Mouse (Mus musculus): Measurements from ENCODE around the gene Rab30. TPM values are rescaled to one million over a fixed set of nuclear protein-coding genes. Genes with fewer than 3 reads are reported as not detected.

Gene Rab30
- polyA plus RNA-seq, 1 experiment from 2014 or later = 422 TPM

GRCm38 (mm10) chr7:92876066-92876465 is 134.7 kb downstream of the Rab30 start:
- Histone ChIP-seq H3K36me3 (ENCODE audit: control insufficient read depth, insufficient read depth) (no peaks in the 10 kb centered on the region), H3K4me1 (replicated peaks; ENCODE audit: control insufficient read depth, insufficient read depth, low read length) (0 out of 2 replicates have a peak, but pooled peaks cover 4% of the 10 kb centered on the region), H3K27ac (ENCODE audit: low read depth, low read length) (no peak overlapping the region), H3K9ac (ENCODE audit: low read depth, low read length) (no peak overlapping the region), H3K9me3 (ENCODE audit: control insufficient read depth) (no peaks in the 10 kb centered on the region), H3K27me3 (replicated peaks; ENCODE audit: control insufficient read depth, insufficient read depth, low read length) (no peaks in the 10 kb centered on the region), H3K4me3 (ENCODE audit: low read depth, low read length) (peak overlapping the region; percentile 54; the same call in 1 of the 2 replicates), H3K4me2 (replicated peaks; ENCODE audit: low read depth) (peak overlapping the region; percentile 77)
- 36% methylated on average over 3 of the region's 3 CpGs for WGBS
- no peak for ATAC-seq
- no peak for TF ChIP-seq CTCF (IDR thresholded peaks at IDR 0.05; ENCODE audit: low read depth)

GRCm38 (mm10) chr7:92876538-92876937 is 135.1 kb downstream of the Rab30 start:
- H3K9ac ChIP-seq (ENCODE audit: low read depth, low read length) = 0 out of 2 replicates have a peak overlapping the region, but pooled peaks have one; percentile 18
- no peaks in the 10 kb centered on the region for H3K27me3 ChIP-seq (replicated peaks; ENCODE audit: control insufficient read depth, insufficient read depth, low read length)
- TF ChIP-seq CTCF (IDR thresholded peaks at IDR 0.05; ENCODE audit: low read depth) = no peak
- H3K36me3 ChIP-seq (ENCODE audit: control insufficient read depth, insufficient read depth) = no peaks in the 10 kb centered on the region
- 0 out of 2 replicates have a peak overlapping the region, but pooled peaks have one; percentile 7 for H3K4me3 ChIP-seq (ENCODE audit: low read depth, low read length)
- 0 out of 2 replicates have a peak, but pooled peaks cover 4% of the 10 kb centered on the region for H3K4me1 ChIP-seq (replicated peaks; ENCODE audit: control insufficient read depth, insufficient read depth, low read length)
- H3K27ac ChIP-seq (ENCODE audit: low read depth, low read length) = peak overlapping the region; percentile 4; the same call in 1 of the 2 replicates
- H3K9me3 ChIP-seq (ENCODE audit: control insufficient read depth) = no peaks in the 10 kb centered on the region
- peak overlapping the region; percentile 77 for H3K4me2 ChIP-seq (replicated peaks; ENCODE audit: low read depth)
- WGBS = 28% methylated on average over 7 of the region's 7 CpGs
- ATAC-seq = no peak

GRCm38 (mm10) chr7:92878575-92879285 is 137.3 kb downstream of the Rab30 start:
- H3K4me3 ChIP-seq (ENCODE audit: low read depth, low read length) = no peak overlapping the region
- no peak for TF ChIP-seq CTCF (IDR thresholded peaks at IDR 0.05; ENCODE audit: low read depth)
- H3K9ac ChIP-seq (ENCODE audit: low read depth, low read length) = no peak overlapping the region
- H3K4me2 ChIP-seq (replicated peaks; ENCODE audit: low read depth) = no peak overlapping the region
- H3K27ac ChIP-seq (ENCODE audit: low read depth, low read length) = no peak overlapping the region
- 79% methylated on average over 7 of the region's 7 CpGs for WGBS
- H3K27me3 ChIP-seq (replicated peaks; ENCODE audit: control insufficient read depth, insufficient read depth, low read length) = no peaks in the 10 kb centered on the region
- ATAC-seq = no peak
- no peaks in the 10 kb centered on the region for H3K9me3 ChIP-seq (ENCODE audit: control insufficient read depth)
- no peaks in the 10 kb centered on the region for H3K36me3 ChIP-seq (ENCODE audit: control insufficient read depth, insufficient read depth)
- peaks cover 6% of the 10 kb centered on the region; the same call in 1 of the 2 replicates for H3K4me1 ChIP-seq (replicated peaks; ENCODE audit: control insufficient read depth, insufficient read depth, low read length)

- Histone ChIP-seq H3K27me3 (replicated peaks; ENCODE audit: control insufficient read depth, insufficient read depth, low read length) (no peaks in the 10 kb centered on the region), H3K4me3 (ENCODE audit: low read depth, low read length) (no peak overlapping the region), H3K27ac (ENCODE audit: low read depth, low read length) (no peak overlapping the region), H3K36me3 (ENCODE audit: control insufficient read depth, insufficient read depth) (no peaks in the 10 kb centered on the region), H3K9me3 (ENCODE audit: control insufficient read depth) (no peaks in the 10 kb centered on the region), H3K4me2 (replicated peaks; ENCODE audit: low read depth) (no peak overlapping the region), H3K4me1 (replicated peaks; ENCODE audit: control insufficient read depth, insufficient read depth, low read length) (peaks cover 4% of the 10 kb centered on the region), H3K9ac (ENCODE audit: low read depth, low read length) (no peak overlapping the region)
- TF ChIP-seq CTCF (IDR thresholded peaks at IDR 0.05; ENCODE audit: low read depth) = no peak
- WGBS = 87% methylated on average over 9 of the region's 9 CpGs
- ATAC-seq = no peak
Observed at GRCm38 (mm10) chr7:92883850-92884716, 142.7 kb downstream of the Rab30 start.

- Histone ChIP-seq H3K9me3 (ENCODE audit: control insufficient read depth) (no peaks in the 10 kb centered on the region), H3K4me2 (replicated peaks; ENCODE audit: low read depth) (0 out of 2 replicates have a peak overlapping the region, but pooled peaks have one; percentile 21), H3K4me1 (replicated peaks; ENCODE audit: control insufficient read depth, insufficient read depth, low read length) (peaks cover 4% of the 10 kb centered on the region), H3K4me3 (ENCODE audit: low read depth, low read length) (no peak overlapping the region), H3K9ac (ENCODE audit: low read depth, low read length) (no peak overlapping the region), H3K36me3 (ENCODE audit: control insufficient read depth, insufficient read depth) (no peaks in the 10 kb centered on the region), H3K27ac (ENCODE audit: low read depth, low read length) (no peak overlapping the region), H3K27me3 (replicated peaks; ENCODE audit: control insufficient read depth, insufficient read depth, low read length) (no peaks in the 10 kb centered on the region)
- peak; percentile 52; the same call in 1 of the 2 replicates for ATAC-seq
- no peak for TF ChIP-seq CTCF (IDR thresholded peaks at IDR 0.05; ENCODE audit: low read depth)
- WGBS = 57% methylated on average over 6 of the region's 6 CpGs
Observed at GRCm38 (mm10) chr7:92884998-92885660, 143.7 kb downstream of the Rab30 start.
